Mouse (Mus musculus) liver, embryonic 14.5 days (tissue): ENCODE measurements around the gene Usp12. TPM values are rescaled to one million over a fixed set of nuclear protein-coding genes. Genes with fewer than 3 reads are reported as not detected.

Experiments
- ATAC-seq: fragments of 200-750 bp; cut with Nextera tagmentation; 2 replicates; pipeline ENCODE4 v1.8.0; 2017; ENCODE audit warnings: moderate number of reproducible peaks, mild to moderate bottlenecking, moderate library complexity; ENCODE audit not compliant: insufficient read depth
- DNase-seq, 3 experiments: peaks; one replicate each; pipeline ENCODE4 v3.0.0-alpha.2; 2012 to 2013; ENCODE audit warnings: low read depth in 3 of 3, low spot score in 3 of 3
- H3K27ac ChIP-seq: fragments of 300-500 bp; sonication (generic); 2 replicates; pipeline ENCODE4 v1.5.1; 2014; ENCODE audit warnings: moderate library complexity, mild to moderate bottlenecking, control low read depth, inconsistent platforms
- H3K27me3 ChIP-seq: fragments of 300-500 bp; sonication (generic); 2 replicates; pipeline ENCODE4 v1.6.1; 2014; ENCODE audit warnings: mild to moderate bottlenecking, low read length, moderate library complexity; ENCODE audit not compliant: control insufficient read depth, insufficient read depth
- H3K36me3 ChIP-seq: fragments of 300-500 bp; sonication (generic); replicated peaks from 2 replicates; pipeline ENCODE4 v1.6.1; 2014; ENCODE audit warnings: low read depth; ENCODE audit not compliant: control insufficient read depth, insufficient read depth
- H3K4me1 ChIP-seq, 2 experiments: fragments of 200-500 bp in 1 of 2; fragments of 300-500 bp in 1 of 2; sonication (generic) in 1 of 2; replicated peaks; 2 replicates each; pipeline ENCODE4 v1.6.1; 2012 to 2014; ENCODE audit warnings: antibody characterized with exemption in 1 of 2, inconsistent platforms in 1 of 2, low read length in 1 of 2; ENCODE audit not compliant: control insufficient read depth in 2 of 2, insufficient read depth in 2 of 2
- H3K4me2 ChIP-seq: fragments of 300-500 bp; sonication (generic); 2 replicates; pipeline ENCODE4 v1.6.1; 2014; ENCODE audit warnings: low read depth, mild to moderate bottlenecking, control low read depth, moderate library complexity
- H3K4me3 ChIP-seq, 2 experiments: fragments of 200-500 bp in 1 of 2; fragments of 300-500 bp in 1 of 2; sonication (generic) in 1 of 2; 2 replicates each; pipeline ENCODE4 v1.5.1; 2012 to 2014; ENCODE audit warnings: low read depth in 2 of 2, low read length in 2 of 2, mild to moderate bottlenecking in 2 of 2, control low read depth in 1 of 2, inconsistent platforms in 1 of 2, moderate library complexity in 1 of 2; ENCODE audit not compliant: insufficient read depth in 1 of 2
- H3K9ac ChIP-seq: fragments of 300-500 bp; sonication (generic); replicated peaks from 2 replicates; pipeline ENCODE4 v1.6.1; 2014; ENCODE audit warnings: mild to moderate bottlenecking, control low read depth, moderate library complexity
- H3K9me3 ChIP-seq: fragments of 300-500 bp; sonication (generic); 2 replicates; pipeline ENCODE4 v1.6.1; 2016; ENCODE audit warnings: low read length, mixed read lengths; ENCODE audit not compliant: control insufficient read depth
- CTCF ChIP-seq: IDR thresholded peaks from 2 replicates; pipeline ENCODE4 v1.5.1; 2016; ENCODE audit warnings: antibody characterized with exemption, low read depth, control low read depth
- EP300 ChIP-seq: IDR thresholded peaks from 2 replicates; pipeline ENCODE4 v1.6.1; 2016; ENCODE audit warnings: antibody characterized with exemption, low read depth
- WGBS: fragments of 180-500 bp; shearing (Covaris S2); extraction: QIAGEN DNeasy Blood & Tissue Kit; methylation state at CpG from one replicate; pipeline ENCODE4 v1.1.7; 2014; ENCODE audit not compliant: insufficient replicate concordance; 5-methylcytosine and 5-hydroxymethylcytosine counted together
- polyA plus RNA-seq, 2 experiments: library from polyadenylated mRNA; depleted of rRNA in 1 of 2; stranded (reverse) in 1 of 2; unstranded in 1 of 2; fragments of >200 nt; fragmentation: Nextera tagmentation in 1 of 2; extraction: Ambion mirVana in 1 of 2; gene quantifications; 2 replicates each; pipeline versions ENCODE4 v1.2.1 to v1.2.3; 2012 to 2014

Usp12 gene
- polyA plus RNA-seq, 2 experiments: 4.9 to 7.0 TPM

- WGBS: 37% methylated on average over 8 of the region's 8 CpGs
- H3K36me3 ChIP-seq: no peaks in the 10 kb centered on the region
- DNase-seq: no peak
- H3K4me1 ChIP-seq: no peaks in the 10 kb centered on the region
- no peak overlapping the region for H3K4me3 ChIP-seq
- TF ChIP-seq CTCF: no peak
- TF ChIP-seq EP300: no peak
- no peak overlapping the region for H3K27ac ChIP-seq
- peaks cover 2% of the 10 kb centered on the region; the same call in 1 of the 2 replicates for H3K9me3 ChIP-seq
- no peak overlapping the region for H3K4me2 ChIP-seq
- ATAC-seq: peak; percentile 33; the same call in 1 of the 2 replicates
- H3K9ac ChIP-seq: no peak overlapping the region
- H3K27me3 ChIP-seq: no peaks in the 10 kb centered on the region
These were observed 11.2 kb upstream of the Usp12 start for GRCm38 (mm10) chr5:146806004-146806430.

- WGBS: 48% methylated on average over 9 of the region's 9 CpGs
- TF ChIP-seq EP300: no peak
- no peak for TF ChIP-seq CTCF
- Histone ChIP-seq H3K27ac (no peak overlapping the region), H3K36me3 (no peaks in the 10 kb centered on the region), H3K9ac (no peak overlapping the region), H3K9me3 (peaks cover 2% of the 10 kb centered on the region; the same call in 1 of the 2 replicates), H3K4me3 (no peak overlapping the region), H3K27me3 (no peaks in the 10 kb centered on the region), H3K4me2 (no peak overlapping the region), H3K4me1 (peaks cover 12 to 15% of the 10 kb centered on the region in 2 experiments)
- DNase-seq (no peak), ATAC-seq (no peak)
These were observed 3.2 kb upstream of the Usp12 start for GRCm38 (mm10) chr5:146798031-146798430.

GRCm38 (mm10) chr5:146795728-146796127, 922 bp upstream of the Usp12 start:
- no peak overlapping the region for H3K9ac ChIP-seq
- no peak for DNase-seq

GRCm38 (mm10) chr5:146794084-146794852, 538 bp downstream of the Usp12 start:
- no peaks in the 10 kb centered on the region for H3K36me3 ChIP-seq
- H3K9me3 ChIP-seq: no peaks in the 10 kb centered on the region
- WGBS: under 1% methylated on average over 83 of the region's 83 CpGs
- H3K4me1 ChIP-seq: peaks cover 29 to 42% of the 10 kb centered on the region in 2 experiments
- no peak for TF ChIP-seq EP300
- no peak for TF ChIP-seq CTCF
- peak overlapping the region; percentile 69 for H3K27ac ChIP-seq
- peak overlapping the region; percentile 73 to 81 for H3K4me3 ChIP-seq
- DNase-seq (peak in 1 of 3 experiments; percentile 31), ATAC-seq (peak; percentile 62)
- no peaks in the 10 kb centered on the region for H3K27me3 ChIP-seq
- H3K4me2 ChIP-seq: peak overlapping the region; percentile 72
- peak overlapping the region; percentile 85 for H3K9ac ChIP-seq

More at GRCm38 (mm10) chr5:146795728-146796127, 922 bp upstream of the Usp12 start:
- 75% methylated on average over 13 of the region's 13 CpGs for WGBS
- H3K36me3 ChIP-seq: no peaks in the 10 kb centered on the region
- H3K27ac ChIP-seq: no peak overlapping the region
- no peaks in the 10 kb centered on the region for H3K9me3 ChIP-seq
- H3K4me1 ChIP-seq: peaks cover 24 to 32% of the 10 kb centered on the region in 2 experiments
- no peaks in the 10 kb centered on the region for H3K27me3 ChIP-seq
- no peak overlapping the region for H3K4me3 ChIP-seq
- no peak for ATAC-seq
- TF ChIP-seq EP300 (no peak), CTCF (no peak)
- H3K4me2 ChIP-seq: no peak overlapping the region

GRCm38 (mm10) chr5:146793630-146794083, 1.1 kb downstream of the Usp12 start:
- Histone ChIP-seq H3K9ac (peak overlapping the region; percentile 85), H3K27me3 (no peaks in the 10 kb centered on the region), H3K4me3 (peak overlapping the region; percentile 73 to 81), H3K9me3 (no peaks in the 10 kb centered on the region), H3K4me1 (peaks cover 29 to 45% of the 10 kb centered on the region in 2 experiments), H3K36me3 (no peaks in the 10 kb centered on the region), H3K27ac (no peak overlapping the region), H3K4me2 (peak overlapping the region; percentile 72)
- WGBS: 5% methylated on average over 18 of the region's 18 CpGs
- ATAC-seq (no peak), DNase-seq (no peak)
- TF ChIP-seq CTCF (no peak), EP300 (no peak)
